Mouse (Mus musculus): ENCODE measurements around the gene Dmac2. TPM values are rescaled to one million over a fixed set of nuclear protein-coding genes. Genes with fewer than 3 reads are reported as not detected.
A peak's percentile ranks its signal among the peaks of the same experiment; 100 is the strongest.

Gene Dmac2
- polyA plus RNA-seq, 1 experiment from 2014 or later: 25.4 TPM

GRCm38 (mm10) chr7:25626509-25627430, 7.6 kb downstream of the Dmac2 start, which contains the start of gene B3gnt8:
Gene B3gnt8, plus strand, starts transcription at chr7:25626654.
- Histone ChIP-seq H3K4me1 (replicated peaks; ENCODE audit: control insufficient read depth, insufficient read depth) (no peaks in the 10 kb centered on the region), H3K4me2 (replicated peaks; ENCODE audit: low read depth) (peak within 1 kb of the TSS; percentile 62), H3K9me3 (ENCODE audit: control insufficient read depth, low read length) (no peaks in the 10 kb centered on the region), H3K27me3 (ENCODE audit: control insufficient read depth, insufficient read depth, low read length) (no peaks in the 10 kb centered on the region), H3K27ac (replicated peaks) (peak within 1 kb of the TSS; percentile 78), H3K36me3 (ENCODE audit: control insufficient read depth, insufficient read depth, low read length) (peaks cover 16% of the 10 kb centered on the region), H3K4me3 (ENCODE audit: low read depth, low read length) (peak within 1 kb of the TSS; percentile 48), H3K9ac (ENCODE audit: low read length) (peak within 1 kb of the TSS; percentile 59)
- 10% methylated on average over 29 of the region's 29 CpGs for WGBS
- ATAC-seq (ENCODE audit: low FRiP score, low TSS enrichment) (peak; percentile 77), DNase-seq (ENCODE audit: low spot score) (peak; percentile 79)
- peak; percentile 4 for TF ChIP-seq EP300 (optimal IDR thresholded peaks at IDR 0.05)
- TF ChIP-seq CTCF (IDR thresholded peaks at IDR 0.05; ENCODE audit: low read depth): no peak

DNA sequence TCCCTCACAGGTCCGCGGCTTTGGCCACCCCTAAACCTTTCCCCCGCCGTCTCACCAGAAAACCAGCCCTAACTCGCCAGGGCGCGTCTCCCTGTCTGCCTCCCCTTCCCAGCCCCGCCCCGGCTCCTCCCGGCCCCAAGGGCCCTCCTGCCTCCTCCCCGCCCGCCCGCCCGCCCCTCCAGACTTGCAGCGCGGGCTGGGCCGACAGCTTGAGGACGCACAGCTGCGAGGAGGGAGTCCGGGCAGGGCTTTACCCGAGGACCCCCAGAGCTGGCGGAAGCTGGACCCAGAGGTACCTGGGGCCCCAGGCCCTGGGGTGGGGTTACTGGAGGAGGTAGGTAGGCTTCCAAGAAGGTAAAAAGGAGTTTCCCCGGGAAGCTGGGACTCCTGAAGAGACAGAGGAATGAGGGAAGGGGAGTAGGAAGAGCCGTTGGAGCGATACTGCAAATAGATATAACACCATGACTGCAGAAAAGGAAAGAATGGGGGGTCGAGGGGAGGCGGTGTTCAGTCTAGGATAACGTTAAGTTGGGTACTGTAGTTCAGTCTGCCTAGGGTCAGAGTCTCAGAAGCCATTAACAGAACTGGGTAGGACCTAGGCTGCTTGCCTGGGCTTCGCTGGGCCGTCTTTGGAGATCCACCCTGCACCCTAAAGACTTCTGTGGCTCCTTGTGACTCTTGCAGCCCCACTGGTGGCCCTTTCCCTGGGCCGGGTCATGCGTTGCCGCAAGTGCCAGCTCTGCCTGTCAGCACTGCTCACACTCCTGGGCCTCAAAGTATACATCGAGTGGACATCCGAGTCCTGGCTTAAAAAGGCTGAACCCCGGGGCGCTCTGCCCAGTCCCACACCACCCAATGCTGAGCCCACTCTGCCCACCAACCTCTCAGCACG, 8.5 kb downstream of the Dmac2 start:
- WGBS: 12% methylated on average over 38 of the region's 38 CpGs
- Histone ChIP-seq H3K4me1 (replicated peaks; ENCODE audit: control insufficient read depth, insufficient read depth) (no peaks in the 10 kb centered on the region), H3K9ac (ENCODE audit: low read length) (peak overlapping the region; percentile 59), H3K27ac (replicated peaks) (peak overlapping the region; percentile 78), H3K4me3 (ENCODE audit: low read depth, low read length) (peak overlapping the region; percentile 48), H3K36me3 (ENCODE audit: control insufficient read depth, insufficient read depth, low read length) (peaks cover 19% of the 10 kb centered on the region), H3K27me3 (ENCODE audit: control insufficient read depth, insufficient read depth, low read length) (no peaks in the 10 kb centered on the region), H3K9me3 (ENCODE audit: control insufficient read depth, low read length) (no peaks in the 10 kb centered on the region), H3K4me2 (replicated peaks; ENCODE audit: low read depth) (peak overlapping the region; percentile 62)
- ATAC-seq (ENCODE audit: low FRiP score, low TSS enrichment) (peak; percentile 77), DNase-seq (ENCODE audit: low spot score) (peak; percentile 87)
- TF ChIP-seq CTCF (IDR thresholded peaks at IDR 0.05; ENCODE audit: low read depth): no peak
- TF ChIP-seq EP300 (optimal IDR thresholded peaks at IDR 0.05): peak; percentile 15

- no peak overlapping the region for H3K27ac ChIP-seq (replicated peaks)
- 47% methylated on average over 8 of the region's 8 CpGs for whole genome bisulfite sequencing
- H3K4me1 ChIP-seq (replicated peaks; ENCODE audit: control insufficient read depth, insufficient read depth): no peaks in the 10 kb centered on the region
- H3K36me3 ChIP-seq (ENCODE audit: control insufficient read depth, insufficient read depth, low read length): peaks cover 24% of the 10 kb centered on the region
- no peaks in the 10 kb centered on the region for H3K9me3 ChIP-seq (ENCODE audit: control insufficient read depth, low read length)
- ATAC-seq (ENCODE audit: low FRiP score, low TSS enrichment) (no peak), DNase-seq (ENCODE audit: low spot score) (no peak)
- TF ChIP-seq EP300 (optimal IDR thresholded peaks at IDR 0.05) (no peak), CTCF (IDR thresholded peaks at IDR 0.05; ENCODE audit: low read depth) (no peak)
- no peaks in the 10 kb centered on the region for H3K27me3 ChIP-seq (ENCODE audit: control insufficient read depth, insufficient read depth, low read length)
- H3K9ac ChIP-seq (ENCODE audit: low read length): peak overlapping the region; percentile 59
- H3K4me3 ChIP-seq (ENCODE audit: low read depth, low read length): peak overlapping the region; percentile 48
- peak overlapping the region; percentile 62 for H3K4me2 ChIP-seq (replicated peaks; ENCODE audit: low read depth)
These were observed 9.1 kb downstream of the Dmac2 start for GRCm38 (mm10) chr7:25628323-25628620.

- H3K4me2 ChIP-seq (replicated peaks; ENCODE audit: low read depth): no peak overlapping the region
- peaks cover 29% of the 10 kb centered on the region for H3K36me3 ChIP-seq (ENCODE audit: control insufficient read depth, insufficient read depth, low read length)
- WGBS: 83% methylated on average over 5 of the region's 5 CpGs
- DNase-seq (ENCODE audit: low spot score): no peak
- no peak for ATAC-seq (ENCODE audit: low FRiP score, low TSS enrichment)
- no peak for TF ChIP-seq EP300 (optimal IDR thresholded peaks at IDR 0.05)
- no peak for TF ChIP-seq CTCF (IDR thresholded peaks at IDR 0.05; ENCODE audit: low read depth)
- H3K9ac ChIP-seq (ENCODE audit: low read length): no peak overlapping the region
- H3K4me3 ChIP-seq (ENCODE audit: low read depth, low read length): no peak overlapping the region
- no peak overlapping the region for H3K27ac ChIP-seq (replicated peaks)
- no peaks in the 10 kb centered on the region for H3K27me3 ChIP-seq (ENCODE audit: control insufficient read depth, insufficient read depth, low read length)
- no peaks in the 10 kb centered on the region for H3K4me1 ChIP-seq (replicated peaks; ENCODE audit: control insufficient read depth, insufficient read depth)
- H3K9me3 ChIP-seq (ENCODE audit: control insufficient read depth, low read length): no peaks in the 10 kb centered on the region
These were observed 13.5 kb downstream of the Dmac2 start for GRCm38 (mm10) chr7:25632679-25633078.

DNA sequence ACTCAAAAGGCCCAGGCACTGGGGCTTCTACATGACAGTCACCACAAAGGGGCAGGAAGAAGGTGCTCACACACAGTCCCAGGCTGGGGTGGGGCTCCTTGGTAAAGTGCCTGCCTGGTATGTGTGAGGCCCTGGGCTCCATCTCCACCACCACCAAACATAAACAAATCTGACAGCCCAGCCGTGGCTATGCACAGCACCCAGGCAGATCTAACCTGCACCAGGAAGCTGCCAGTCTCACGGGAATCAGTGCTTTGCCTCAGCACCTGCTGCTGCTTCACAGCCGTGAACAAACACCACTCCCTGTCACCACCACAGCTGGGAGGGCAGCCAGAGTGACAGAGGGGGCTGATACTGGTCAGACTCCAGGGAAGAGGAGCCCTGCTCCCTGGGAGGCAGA, 17.2 kb downstream of the Dmac2 start:
- no peak for DNase-seq (ENCODE audit: low spot score)
- 27% methylated on average over 3 of the region's 3 CpGs for WGBS

More for the DNA sequence above, 17.2 kb downstream of the Dmac2 start:
- no peak overlapping the region for H3K27ac ChIP-seq (replicated peaks)
- peaks cover 22% of the 10 kb centered on the region for H3K36me3 ChIP-seq (ENCODE audit: control insufficient read depth, insufficient read depth, low read length)
- H3K4me2 ChIP-seq (replicated peaks; ENCODE audit: low read depth): no peak overlapping the region
- H3K27me3 ChIP-seq (ENCODE audit: control insufficient read depth, insufficient read depth, low read length): no peaks in the 10 kb centered on the region
- no peak for ATAC-seq (ENCODE audit: low FRiP score, low TSS enrichment)
- no peak overlapping the region for H3K9ac ChIP-seq (ENCODE audit: low read length)
- no peaks in the 10 kb centered on the region for H3K9me3 ChIP-seq (ENCODE audit: control insufficient read depth, low read length)
- TF ChIP-seq CTCF (IDR thresholded peaks at IDR 0.05; ENCODE audit: low read depth) (no peak), EP300 (optimal IDR thresholded peaks at IDR 0.05) (no peak)
- no peaks in the 10 kb centered on the region for H3K4me1 ChIP-seq (replicated peaks; ENCODE audit: control insufficient read depth, insufficient read depth)
- H3K4me3 ChIP-seq (ENCODE audit: low read depth, low read length): no peak overlapping the region
